Mouse (Mus musculus) erythroblast, embryonic 14.5 days (primary cell): ENCODE measurements around the gene Mad1l1.

Source experiments
- GATA1 ChIP-seq: IDR thresholded peaks from 2 replicates; pipeline ENCODE4 v1.6.1; 2012; ENCODE audit warnings: low read length, inconsistent platforms, mixed read lengths
- TAL1 ChIP-seq: IDR thresholded peaks from 3 replicates; pipeline ENCODE4 v1.6.1; 2012; ENCODE audit warnings: low read length, inconsistent platforms, mixed read lengths

DNA sequence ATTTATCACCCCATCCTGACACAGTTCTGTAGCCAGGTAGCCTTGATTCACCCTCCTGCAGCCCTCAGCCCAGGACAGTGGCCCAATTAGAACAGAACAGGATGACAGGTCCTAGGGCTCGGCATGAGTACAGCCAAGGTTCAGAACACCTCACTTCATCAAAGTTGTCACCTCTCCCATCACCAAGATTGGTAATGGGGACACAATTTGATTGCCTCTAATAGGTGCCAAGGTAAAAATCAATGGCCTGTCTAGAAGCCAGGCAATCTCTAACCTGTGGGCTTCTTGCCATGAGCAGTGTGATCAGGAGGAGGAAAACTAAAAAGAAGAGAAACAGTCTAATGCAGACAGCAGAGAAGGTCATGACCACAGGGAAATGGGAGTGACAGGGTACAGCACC is 216.5 kb downstream of the Mad1l1 start:
- TF ChIP-seq GATA1 (no peak), TAL1 (no peak)
